Mouse (Mus musculus) hematopoietic stem cell, adult 5-6 weeks (primary cell): ENCODE results near the gene Slit3. TPM values are rescaled to one million over a fixed set of nuclear protein-coding genes. Genes with fewer than 3 reads are reported as not detected.

ENCODE experiments used
- ATAC-seq, 2 experiments: fragments of 125-278 bp in 1 of 2; replicated peaks in 1 of 2; 2 replicates each; pipeline ENCODE4 v1.8.0; 2016 to 2017; ENCODE audit warnings: inconsistent platforms in 2 of 2, mild to moderate bottlenecking in 2 of 2, moderate number of reproducible peaks in 2 of 2, low read depth in 1 of 2, moderate TSS enrichment in 1 of 2; ENCODE audit not compliant: low FRiP score in 2 of 2, poor library complexity in 2 of 2, severe bottlenecking in 2 of 2, insufficient read depth in 1 of 2, low TSS enrichment in 1 of 2
- total RNA-seq: library from RNA; stranded (forward); fragments of 172-1452, 232-1000 nt; gene quantifications from 2 replicates; pipeline ENCODE4 v1.2.3, GENCODE M21; 2017

The Slit3 gene
- total RNA-seq, 1 experiment from 2014 or later = not detected

GRCm38 (mm10) chr11:35282001-35282632 is 161.1 kb downstream of the Slit3 start:
- no peak for ATAC-seq

GRCm38 (mm10) chr11:35282825-35283571 is 162.0 kb downstream of the Slit3 start:
- ATAC-seq = no peak

- no peak for ATAC-seq
Measured at GRCm38 (mm10) chr11:35283767-35284166, 162.7 kb downstream of the Slit3 start.

- no peak for ATAC-seq
Measured at GRCm38 (mm10) chr11:35286578-35287390, 165.8 kb downstream of the Slit3 start.

GRCm38 (mm10) chr11:35288056-35288455 is 167.0 kb downstream of the Slit3 start:
- ATAC-seq = no peak

GRCm38 (mm10) chr11:35288761-35289278 is 167.8 kb downstream of the Slit3 start:
- ATAC-seq = no peak

GRCm38 (mm10) chr11:35292228-35292747 is 171.3 kb downstream of the Slit3 start:
- ATAC-seq = no peak

GRCm38 (mm10) chr11:35293197-35293596 is 172.2 kb downstream of the Slit3 start:
- no peak for ATAC-seq

GRCm38 (mm10) chr11:35294670-35295069 is 173.6 kb downstream of the Slit3 start:
- no peak for ATAC-seq

- ATAC-seq = no peak
Measured at GRCm38 (mm10) chr11:35295162-35295799, 174.3 kb downstream of the Slit3 start.

GRCm38 (mm10) chr11:35296803-35297202 is 175.8 kb downstream of the Slit3 start:
- no peak for ATAC-seq

- ATAC-seq = no peak
Measured at GRCm38 (mm10) chr11:35297319-35297718, 176.3 kb downstream of the Slit3 start.

- ATAC-seq = no peak
Measured at GRCm38 (mm10) chr11:35298526-35298925, 177.5 kb downstream of the Slit3 start.

GRCm38 (mm10) chr11:35299857-35300375 is 178.9 kb downstream of the Slit3 start:
- ATAC-seq = no peak

- no peak for ATAC-seq
Measured at GRCm38 (mm10) chr11:35302272-35302671, 181.2 kb downstream of the Slit3 start.

- ATAC-seq = no peak
Measured at GRCm38 (mm10) chr11:35304216-35304975, 183.4 kb downstream of the Slit3 start.
